Mouse (Mus musculus) midbrain, embryonic 11.5 days (tissue): Measurements from ENCODE around the gene Sh3rf1. TPM values are rescaled to one million over a fixed set of nuclear protein-coding genes. Genes with fewer than 3 reads are reported as not detected.

Source experiments
- ATAC-seq: fragments of 200-750 bp; cut with Nextera tagmentation; 2 replicates; pipeline ENCODE4 v1.8.0; 2017; ENCODE audit warnings: moderate TSS enrichment, moderate library complexity; ENCODE audit not compliant: low FRiP score
- DNase-seq: peaks from one replicate; pipeline ENCODE4 v3.0.0; 2015; ENCODE audit warnings: low spot score; ENCODE audit errors: missing footprints
- H3K27ac ChIP-seq: fragments of 300-500 bp; sonication (generic); 2 replicates; pipeline ENCODE4 v1.5.1; 2014; ENCODE audit warnings: low read depth, low read length
- H3K27me3 ChIP-seq: fragments of 300-500 bp; sonication (generic); 2 replicates; pipeline ENCODE4 v1.6.1; 2014; ENCODE audit warnings: mild to moderate bottlenecking, low read length, moderate library complexity, mixed read lengths; ENCODE audit not compliant: control insufficient read depth, insufficient read depth
- H3K36me3 ChIP-seq: fragments of 300-500 bp; sonication (generic); 2 replicates; pipeline ENCODE4 v1.6.1; 2014; ENCODE audit warnings: mild to moderate bottlenecking, low read length, moderate library complexity, mixed read lengths; ENCODE audit not compliant: control insufficient read depth, insufficient read depth
- H3K4me1 ChIP-seq: fragments of 300-500 bp; sonication (generic); 2 replicates; pipeline ENCODE4 v1.6.1; 2014; ENCODE audit warnings: low read length; ENCODE audit not compliant: control insufficient read depth, insufficient read depth
- H3K4me2 ChIP-seq: fragments of 300-500 bp; sonication (generic); 2 replicates; pipeline ENCODE4 v1.6.1; 2014; ENCODE audit warnings: mild to moderate bottlenecking, moderate library complexity
- H3K4me3 ChIP-seq: fragments of 300-500 bp; sonication (generic); 2 replicates; pipeline ENCODE4 v1.5.1; 2014; ENCODE audit warnings: low read depth, low read length
- H3K9ac ChIP-seq: fragments of 300-500 bp; sonication (generic); 2 replicates; pipeline ENCODE4 v1.6.1; 2014; ENCODE audit warnings: low read length
- H3K9me3 ChIP-seq: fragments of 300-500 bp; sonication (generic); 2 replicates; pipeline ENCODE4 v1.6.1; 2016; ENCODE audit warnings: low read length; ENCODE audit not compliant: control insufficient read depth
- WGBS: fragments of 180-500 bp; shearing (Covaris S2); extraction: QIAGEN DNeasy Blood & Tissue Kit; methylation state at CpG from one replicate; pipeline ENCODE4 v1.1.7; 2014; 5-methylcytosine and 5-hydroxymethylcytosine counted together
- polyA plus RNA-seq: library from polyadenylated mRNA; unstranded; fragments of >200 nt; fragmentation: Nextera tagmentation; extraction: Ambion mirVana; gene quantifications from 2 replicates; pipeline ENCODE4 v1.2.1, GENCODE M21; 2014

Sh3rf1 gene
- polyA plus RNA-seq, 1 experiment from 2014 or later = 18.5 TPM

GRCm38 (mm10) chr8:61194306-61194925 is 29.3 kb upstream of the Sh3rf1 start:
- Histone ChIP-seq H3K4me1 (no peaks in the 10 kb centered on the region), H3K9me3 (no peaks in the 10 kb centered on the region; the same call in 1 of the 2 replicates)

GRCm38 (mm10) chr8:61200254-61200887 is 23.3 kb upstream of the Sh3rf1 start:
- no peak overlapping the region for H3K27ac ChIP-seq
- H3K9me3 ChIP-seq = no peaks in the 10 kb centered on the region; the same call in 1 of the 2 replicates
- no peaks in the 10 kb centered on the region for H3K27me3 ChIP-seq
- H3K36me3 ChIP-seq = no peaks in the 10 kb centered on the region
- no peak for DNase-seq
- no peak overlapping the region for H3K4me3 ChIP-seq
- no peak for ATAC-seq
- H3K9ac ChIP-seq = no peak overlapping the region
- H3K4me2 ChIP-seq = no peak overlapping the region
- H3K4me1 ChIP-seq = no peaks in the 10 kb centered on the region
- 80% methylated on average over 6 of the region's 6 CpGs for WGBS

More at GRCm38 (mm10) chr8:61194306-61194925, 29.3 kb upstream of the Sh3rf1 start:
- H3K27ac ChIP-seq = no peak overlapping the region
- H3K4me2 ChIP-seq = no peak overlapping the region
- H3K4me3 ChIP-seq = no peak overlapping the region
- H3K36me3 ChIP-seq = no peaks in the 10 kb centered on the region
- no peak overlapping the region for H3K9ac ChIP-seq
- WGBS = 82% methylated on average over 5 of the region's 5 CpGs
- H3K27me3 ChIP-seq = no peaks in the 10 kb centered on the region
- DNase-seq (no peak), ATAC-seq (no peak)

- Histone ChIP-seq H3K4me3 (no peak overlapping the region), H3K27ac (no peak overlapping the region), H3K9me3 (no peaks in the 10 kb centered on the region; the same call in 1 of the 2 replicates), H3K36me3 (no peaks in the 10 kb centered on the region), H3K9ac (no peak overlapping the region), H3K27me3 (no peaks in the 10 kb centered on the region), H3K4me1 (no peaks in the 10 kb centered on the region), H3K4me2 (no peak overlapping the region)
- DNase-seq (no peak), ATAC-seq (no peak)
- 89% methylated on average over 5 of the region's 5 CpGs for WGBS
These were observed 20.4 kb upstream of the Sh3rf1 start for GRCm38 (mm10) chr8:61203035-61203826.

- no peak overlapping the region for H3K9ac ChIP-seq
- no peak overlapping the region for H3K4me3 ChIP-seq
- no peak overlapping the region for H3K27ac ChIP-seq
- no peaks in the 10 kb centered on the region for H3K36me3 ChIP-seq
- H3K4me1 ChIP-seq = no peaks in the 10 kb centered on the region
- 86% methylated on average over 2 of the region's 2 CpGs for WGBS
- no peaks in the 10 kb centered on the region for H3K9me3 ChIP-seq
- no peak overlapping the region for H3K4me2 ChIP-seq
- DNase-seq = no peak
- no peak for ATAC-seq
- no peaks in the 10 kb centered on the region for H3K27me3 ChIP-seq
These were observed 16.8 kb upstream of the Sh3rf1 start for GRCm38 (mm10) chr8:61206876-61207275.

GRCm38 (mm10) chr8:61207636-61208035 is 16.0 kb upstream of the Sh3rf1 start:
- Histone ChIP-seq H3K27ac (no peak overlapping the region), H3K4me1 (no peaks in the 10 kb centered on the region), H3K9me3 (no peaks in the 10 kb centered on the region), H3K4me2 (no peak overlapping the region), H3K27me3 (no peaks in the 10 kb centered on the region), H3K9ac (no peak overlapping the region), H3K36me3 (no peaks in the 10 kb centered on the region), H3K4me3 (no peak overlapping the region)
- no peak for ATAC-seq
- 83% methylated on average over 4 of the region's 4 CpGs for WGBS
- DNase-seq = no peak

- H3K27me3 ChIP-seq = no peaks in the 10 kb centered on the region
- DNase-seq (no peak), ATAC-seq (no peak)
- no peaks in the 10 kb centered on the region for H3K9me3 ChIP-seq
- no peak overlapping the region for H3K9ac ChIP-seq
- 89% methylated on average over 9 of the region's 9 CpGs for WGBS
- H3K4me2 ChIP-seq = no peak overlapping the region
- H3K4me3 ChIP-seq = no peak overlapping the region
- H3K4me1 ChIP-seq = no peaks in the 10 kb centered on the region
- H3K36me3 ChIP-seq = no peaks in the 10 kb centered on the region
- no peak overlapping the region for H3K27ac ChIP-seq
These were observed 15.0 kb upstream of the Sh3rf1 start for GRCm38 (mm10) chr8:61208719-61209118.

GRCm38 (mm10) chr8:61210836-61211235 is 12.8 kb upstream of the Sh3rf1 start:
- no peaks in the 10 kb centered on the region for H3K36me3 ChIP-seq
- H3K9ac ChIP-seq = no peak overlapping the region
- no peak overlapping the region for H3K4me2 ChIP-seq
- WGBS = 89% methylated on average over 8 of the region's 8 CpGs
- H3K27me3 ChIP-seq = no peaks in the 10 kb centered on the region
- no peak for ATAC-seq
- no peaks in the 10 kb centered on the region for H3K9me3 ChIP-seq
- H3K4me3 ChIP-seq = no peak overlapping the region
- DNase-seq = no peak
- no peaks in the 10 kb centered on the region for H3K4me1 ChIP-seq
- no peak overlapping the region for H3K27ac ChIP-seq

- WGBS = 69% methylated on average over 5 of the region's 5 CpGs
- H3K4me2 ChIP-seq = no peak overlapping the region
- no peak for DNase-seq
- H3K9me3 ChIP-seq = no peaks in the 10 kb centered on the region
- no peaks in the 10 kb centered on the region for H3K36me3 ChIP-seq
- H3K27ac ChIP-seq = no peak overlapping the region
- H3K4me3 ChIP-seq = no peak overlapping the region
- H3K9ac ChIP-seq = no peak overlapping the region
- no peaks in the 10 kb centered on the region for H3K27me3 ChIP-seq
- H3K4me1 ChIP-seq = no peaks in the 10 kb centered on the region
- ATAC-seq = no peak
These were observed 8.4 kb upstream of the Sh3rf1 start for GRCm38 (mm10) chr8:61215081-61215819.
